Mouse (Mus musculus): Measurements from ENCODE around the gene Trim25. TPM values are rescaled to one million over a fixed set of nuclear protein-coding genes. Genes with fewer than 3 reads are reported as not detected.

Gene Trim25
- total and polyA plus RNA-seq, 3 experiments = 22.2 to 43.0 TPM; not detected in 1

DNA sequence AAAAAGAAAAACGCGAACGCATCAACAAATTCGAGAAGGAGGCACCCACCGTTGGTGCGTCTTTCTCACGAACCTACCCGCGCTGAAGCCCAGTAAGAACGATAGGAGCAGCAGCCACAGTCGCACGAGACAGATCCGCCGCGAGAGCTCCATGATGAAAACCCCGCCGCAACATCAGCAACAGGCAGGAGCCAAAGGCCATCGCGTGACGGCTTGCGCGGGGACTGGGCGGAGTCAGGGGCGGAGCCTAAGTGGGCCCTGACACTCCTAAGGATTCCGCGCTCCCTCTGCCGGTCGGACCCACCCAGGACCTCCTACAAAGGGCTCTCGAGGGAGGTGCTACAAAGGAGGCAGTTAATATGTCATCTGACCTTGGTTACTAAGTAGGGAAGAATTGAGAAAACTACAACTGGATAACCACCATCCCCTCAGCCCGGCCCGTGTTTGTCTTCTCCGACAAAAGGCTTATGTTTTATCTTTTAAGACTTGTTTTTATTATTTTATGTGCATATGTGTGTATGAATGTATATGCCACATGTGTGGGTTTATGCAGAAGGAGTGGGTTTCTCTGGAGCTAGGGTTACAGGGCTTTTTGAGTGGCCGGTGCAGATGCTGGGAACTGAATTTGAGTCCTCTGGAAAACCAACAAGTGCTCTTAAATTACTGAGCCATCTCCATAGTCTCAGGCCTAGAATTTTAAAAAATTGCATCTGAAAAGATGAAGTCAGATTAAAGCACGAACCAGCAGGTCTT lies 43.8 kb upstream of the Trim25 start, which contains the start of gene Scpep1 (continued):
- TF ChIP-seq POLR2AphosphoS5 (IDR thresholded peaks at IDR 0.05; ENCODE audit: borderline replicate concordance, low read depth, low read length) (no peak), BHLHE40 (IDR thresholded peaks at IDR 0.05; ENCODE audit: borderline replicate concordance, low read depth, low read length) (peak; percentile 70; the same call in 1 of the 2 replicates), USF1 (IDR thresholded peaks at IDR 0.05; ENCODE audit: low read depth, low read length) (peak; percentile 63), RCOR1 (IDR thresholded peaks at IDR 0.05; ENCODE audit: low read depth, low read length) (no peak), JUND (IDR thresholded peaks at IDR 0.05; ENCODE audit: low read depth, low read length) (no peak)

DNA sequence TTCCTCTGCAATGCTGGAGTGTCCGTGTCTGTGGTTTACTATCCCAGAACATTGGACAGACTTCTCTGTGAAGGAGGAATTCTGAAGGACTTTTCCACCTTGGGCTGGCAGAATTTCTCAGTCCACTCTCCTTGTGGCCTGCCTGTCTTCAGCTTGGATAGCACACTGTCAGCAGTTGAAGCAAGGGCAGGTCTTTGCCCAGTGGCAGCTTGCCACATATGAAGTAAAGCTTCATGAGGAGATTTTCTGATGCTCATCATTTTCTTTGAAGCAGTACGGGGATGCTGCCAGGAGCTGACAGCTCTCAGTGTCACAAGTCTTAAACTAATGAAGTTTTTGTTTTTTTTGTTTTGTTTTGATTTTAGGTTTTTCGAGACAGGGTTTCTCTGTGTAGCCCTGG lies 40.3 kb upstream of the Trim25 start:
- no peak for TF ChIP-seq MXI1 (IDR thresholded peaks at IDR 0.05; ENCODE audit: low read depth, low read length)
- no peak for TF ChIP-seq MYC (IDR thresholded peaks at IDR 0.05; ENCODE audit: low read depth, low read length)
- no peak for TF ChIP-seq ETS1 (IDR thresholded peaks at IDR 0.05; ENCODE audit: low read depth, low read length)
- TF ChIP-seq MAFK (IDR thresholded peaks at IDR 0.05; ENCODE audit: borderline replicate concordance, low read depth, low read length) = no peak
- no peak for TF ChIP-seq KAT2A (conservative IDR thresholded peaks at IDR 0.05; ENCODE audit: low read depth, low read length)
- no peak for TF ChIP-seq ZMIZ1 (IDR thresholded peaks at IDR 0.05; ENCODE audit: low read depth, low read length)
- no peak for TF ChIP-seq SIN3A (IDR thresholded peaks at IDR 0.05; ENCODE audit: low read length)
- no peak for TF ChIP-seq POLR2AphosphoS5 (IDR thresholded peaks at IDR 0.05; ENCODE audit: borderline replicate concordance, low read depth, low read length)
- TF ChIP-seq MYB (IDR thresholded peaks at IDR 0.05; ENCODE audit: low read depth, low read length) = no peak
- no peak for TF ChIP-seq JUND (IDR thresholded peaks at IDR 0.05; ENCODE audit: low read depth, low read length)
- TF ChIP-seq ELF1 (IDR thresholded peaks at IDR 0.05; ENCODE audit: low read depth, low read length) = no peak
- no peak for TF ChIP-seq UBTF (IDR thresholded peaks at IDR 0.05; ENCODE audit: borderline replicate concordance, insufficient read depth, low read depth, low read length)
- TF ChIP-seq BHLHE40 (IDR thresholded peaks at IDR 0.05; ENCODE audit: borderline replicate concordance, low read depth, low read length) = no peak
- TF ChIP-seq TAL1 (IDR thresholded peaks at IDR 0.05; ENCODE audit: low read length) = no peak
- no peak for TF ChIP-seq POLR2A (IDR thresholded peaks at IDR 0.05; ENCODE audit: control insufficient read depth in 1 of 2, insufficient read depth in 1 of 2, low read depth in 1 of 2, low read length in 2 of 2, poor library complexity in 1 of 2)
- TF ChIP-seq GATA1 (IDR thresholded peaks at IDR 0.05; ENCODE audit: low read depth, low read length) = no peak
- TF ChIP-seq CTCF (IDR thresholded peaks at IDR 0.05 in 2 of 3, conservative IDR thresholded peaks at IDR 0.05 in 1 of 3; ENCODE audit: control insufficient read depth in 1 of 3, insufficient read depth in 1 of 3, low read depth in 2 of 3, low read length in 3 of 3, poor library complexity in 1 of 3, severe bottlenecking in 1 of 3) = no peak
- no peak for TF ChIP-seq GABPA (IDR thresholded peaks at IDR 0.05; ENCODE audit: low read depth, low read length)
- no peak for TF ChIP-seq POLR2AphosphoS2 (IDR thresholded peaks at IDR 0.05; ENCODE audit: low read length)
- H3K27ac ChIP-seq (ENCODE audit: control insufficient read depth, low read depth, low read length) = no peak overlapping the region

More for the DNA sequence above, 40.3 kb upstream of the Trim25 start:
- no peak for DNase-seq (ENCODE audit: low read depth, low spot score)
- Histone ChIP-seq H3K4me3 (ENCODE audit: control insufficient read depth in 1 of 2, insufficient read depth in 1 of 2, low read depth in 2 of 2, low read length in 2 of 2) (no peak overlapping the region), H3K36me3 (ENCODE audit: control insufficient read depth in 1 of 2, insufficient read depth in 2 of 2, low read length in 2 of 2) (peaks cover 0 to 6% of the 10 kb centered on the region in 2 experiments; a peak in 2 of 4 replicates), H3K27me3 (ENCODE audit: control insufficient read depth in 1 of 2, insufficient read depth in 2 of 2, low read length in 2 of 2) (no peaks in the 10 kb centered on the region), H3K9me3 (replicated peaks; ENCODE audit: insufficient read depth, low read length) (no peaks in the 10 kb centered on the region), H3K9ac (ENCODE audit: control insufficient read depth, low read depth, low read length, poor library complexity, severe bottlenecking) (no peak overlapping the region), H3K4me1 (ENCODE audit: control insufficient read depth in 1 of 2, insufficient read depth in 2 of 2, low read length in 2 of 2) (peaks cover 0 to 4% of the 10 kb centered on the region in 2 experiments; a peak in 1 of 4 replicates), H3K79me2 (ENCODE audit: control insufficient read depth, insufficient read depth, low read length, poor library complexity) (no peaks in the 10 kb centered on the region)
